Mouse (Mus musculus) left cerebral cortex, postnatal 25 days (tissue): Measurements from ENCODE around the gene Trim43b. TPM values are rescaled to one million over a fixed set of nuclear protein-coding genes. Genes with fewer than 3 reads are reported as not detected.
"Not testable (repeated sequence)": the region's sequence is repeated elsewhere in the genome, so short reads cannot be mapped to it uniquely, and the experiment has no call there.

Source experiments
- DNase-seq, 2 experiments: peaks; one replicate each; pipeline ENCODE4 v3.0.0; 2022; ENCODE audit warnings: low spot score in 2 of 2, mixed read lengths in 1 of 2
- intact Hi-C: fragments of 180-260 bp; cut with DNase I; formaldehyde crosslinking; loops from one replicate; pipeline ENCODE4 v1.15.1; 2025
- total RNA-seq, 2 experiments: library from RNA; stranded (reverse); gene quantifications; 2 replicates each; pipeline ENCODE4 v1.2.3; 2021

Gene Trim43b
- total RNA-seq: under 1 TPM; 0.18 TPM

GRCm38 (mm10) chr9:89092735-89093134, at the start of gene Trim43b:
Gene Trim43b (minus strand): TSS chr9:89092835.
- intact Hi-C loops: loop anchor here (10.0 kb wide), 1 partner anchor 258 kb away; the partner anchor contains the start of gene Trim43c

GRCm38 (mm10) chr9:89104576-89104975, 11.9 kb upstream of the Trim43b start:
- intact Hi-C loops, DNase-seq: not testable (repeated sequence)

More at GRCm38 (mm10) chr9:89092735-89093134, at the start of gene Trim43b:
- DNase-seq: not testable (repeated sequence)

GRCm38 (mm10) chr9:89086746-89087145, 5.9 kb downstream of the Trim43b start:
- intact Hi-C loops, DNase-seq: not testable (repeated sequence)

- intact Hi-C loops, DNase-seq: not testable (repeated sequence)
Measured at GRCm38 (mm10) chr9:89079637-89080036, 13.0 kb downstream of the Trim43b start.

- DNase-seq, intact Hi-C loops: not testable (repeated sequence)
Measured at GRCm38 (mm10) chr9:89076508-89076907, 16.1 kb downstream of the Trim43b start.

GRCm38 (mm10) chr9:89067143-89067501, 25.5 kb downstream of the Trim43b start:
- DNase-seq, intact Hi-C loops: not testable (repeated sequence)

- peak; percentile 60 to 78 for DNase-seq
- intact Hi-C loops: not testable (repeated sequence)
Measured at GRCm38 (mm10) chr9:89066378-89067142, 26.1 kb downstream of the Trim43b start.

Other genes starting within 250 kb of the Trim43b start
- gene Bcl2a1a, start 135.9 kb downstream of the Trim43b start, total RNA-seq: under 1 TPM in 1 of 2 experiments, not detected in 1; 0.57 TPM
- 1 to 10 TPM in 1 of 2 experiments, under 1 TPM in 1; 0.87 to 1.5 TPM for gene Bcl2a1b, start 106.4 kb upstream of the Trim43b start, total RNA-seq
- not detected for gene Gm29094, start 106.5 kb upstream of the Trim43b start, total RNA-seq
- 10 to 100 TPM; 30.4 to 42.3 TPM for gene Mthfs, start 117.8 kb upstream of the Trim43b start, total RNA-seq